Mouse (Mus musculus): ENCODE measurements at regions not wholly inside any gene's neighbourhood (a gene's known extent, or its start where the extent isn't known, plus 50 kb on each side); places are given as distances from the start of the nearest gene placed in this dataset.

GRCm38 (mm10) chr3:120305608-120306007 lies 521.3 kb upstream of the Ptbp2 start:
- Histone ChIP-seq H3K4me3 (no peak overlapping the region), H3K27ac (no peak overlapping the region)
- TF ChIP-seq CTCF (IDR thresholded peaks at IDR 0.05): no peak
- no peak for DNase-seq (ENCODE audit: extremely low spot score in 1 of 2, low spot score in 2 of 2)
- intact Hi-C loops (cut with DNase I): no loop called here
